Mouse (Mus musculus): ENCODE measurements at regions not wholly inside any gene's neighbourhood (a gene's known extent, or its start where the extent isn't known, plus 50 kb on each side); places are given as distances from the start of the nearest gene placed in this dataset.

GRCm38 (mm10) chr10:111770027-111770426 is 202.4 kb upstream of the Krr1 start:
- Histone ChIP-seq H3K4me3 (ENCODE audit: low read depth, low read length) (no peak overlapping the region), H3K4me1 (ENCODE audit: insufficient read depth, low read length) (no peaks in the 10 kb centered on the region), H3K27ac (ENCODE audit: low read depth, low read length) (no peak overlapping the region), H3K4me2 (ENCODE audit: low read depth, low read length, poor library complexity, severe bottlenecking) (no peak overlapping the region), H3K9ac (replicated peaks; ENCODE audit: low read length, poor library complexity, severe bottlenecking) (no peak overlapping the region), H3K36me3 (ENCODE audit: insufficient read depth, low read length) (no peaks in the 10 kb centered on the region), H3K27me3 (ENCODE audit: insufficient read depth, low read length) (no peaks in the 10 kb centered on the region), H3K9me3 (ENCODE audit: low read length) (no peaks in the 10 kb centered on the region)
- WGBS, result 88% methylated on average over 2 of the region's 2 CpGs
- DNase-seq (ENCODE audit: low spot score) (no peak), ATAC-seq (ENCODE audit: low FRiP score) (no peak)
- TF ChIP-seq CTCF (IDR thresholded peaks at IDR 0.05), result no peak

- WGBS, result 87% methylated on average over 4 of the region's 4 CpGs
- H3K36me3 ChIP-seq (ENCODE audit: insufficient read depth, low read length), result no peaks in the 10 kb centered on the region
- H3K27me3 ChIP-seq (ENCODE audit: insufficient read depth, low read length), result no peaks in the 10 kb centered on the region
- H3K4me1 ChIP-seq (ENCODE audit: insufficient read depth, low read length), result no peaks in the 10 kb centered on the region
- H3K4me2 ChIP-seq (ENCODE audit: low read depth, low read length, poor library complexity, severe bottlenecking), result no peak overlapping the region
- H3K9ac ChIP-seq (replicated peaks; ENCODE audit: low read length, poor library complexity, severe bottlenecking), result no peak overlapping the region
- H3K4me3 ChIP-seq (ENCODE audit: low read depth, low read length), result no peak overlapping the region
- no peak for ATAC-seq (ENCODE audit: low FRiP score)
- H3K9me3 ChIP-seq (ENCODE audit: low read length), result no peaks in the 10 kb centered on the region
- H3K27ac ChIP-seq (ENCODE audit: low read depth, low read length), result no peak overlapping the region
- no peak for TF ChIP-seq CTCF (IDR thresholded peaks at IDR 0.05)
- DNase-seq (ENCODE audit: low spot score), result no peak
Observed at GRCm38 (mm10) chr10:111771010-111771409, 201.5 kb upstream of the Krr1 start.

- Histone ChIP-seq H3K36me3 (ENCODE audit: insufficient read depth, low read length) (no peaks in the 10 kb centered on the region), H3K9me3 (ENCODE audit: low read length) (no peaks in the 10 kb centered on the region), H3K4me3 (ENCODE audit: low read depth, low read length) (no peak overlapping the region), H3K27me3 (ENCODE audit: insufficient read depth, low read length) (no peaks in the 10 kb centered on the region), H3K4me1 (ENCODE audit: insufficient read depth, low read length) (no peaks in the 10 kb centered on the region), H3K9ac (replicated peaks; ENCODE audit: low read length, poor library complexity, severe bottlenecking) (no peak overlapping the region), H3K27ac (ENCODE audit: low read depth, low read length) (no peak overlapping the region), H3K4me2 (ENCODE audit: low read depth, low read length, poor library complexity, severe bottlenecking) (no peak overlapping the region)
- no peak for TF ChIP-seq CTCF (IDR thresholded peaks at IDR 0.05)
- peak; percentile 62 for DNase-seq (ENCODE audit: low spot score)
- no peak for ATAC-seq (ENCODE audit: low FRiP score)
Observed at GRCm38 (mm10) chr10:111777559-111777958, 194.9 kb upstream of the Krr1 start.

GRCm38 (mm10) chr10:111778111-111778510 is 194.4 kb upstream of the Krr1 start:
- DNase-seq (ENCODE audit: low spot score) (no peak), ATAC-seq (ENCODE audit: low FRiP score) (no peak)
- no peaks in the 10 kb centered on the region for H3K27me3 ChIP-seq (ENCODE audit: insufficient read depth, low read length)
- no peaks in the 10 kb centered on the region for H3K9me3 ChIP-seq (ENCODE audit: low read length)
- no peak overlapping the region for H3K4me2 ChIP-seq (ENCODE audit: low read depth, low read length, poor library complexity, severe bottlenecking)
- whole genome bisulfite sequencing, result 90% methylated on average over 5 of the region's 5 CpGs
- H3K4me1 ChIP-seq (ENCODE audit: insufficient read depth, low read length), result no peaks in the 10 kb centered on the region
- H3K9ac ChIP-seq (replicated peaks; ENCODE audit: low read length, poor library complexity, severe bottlenecking), result no peak overlapping the region
- no peak overlapping the region for H3K27ac ChIP-seq (ENCODE audit: low read depth, low read length)
- no peak overlapping the region for H3K4me3 ChIP-seq (ENCODE audit: low read depth, low read length)
- TF ChIP-seq CTCF (IDR thresholded peaks at IDR 0.05), result no peak
- H3K36me3 ChIP-seq (ENCODE audit: insufficient read depth, low read length), result no peaks in the 10 kb centered on the region

- no peaks in the 10 kb centered on the region for H3K36me3 ChIP-seq (ENCODE audit: insufficient read depth, low read length)
- no peaks in the 10 kb centered on the region for H3K27me3 ChIP-seq (ENCODE audit: insufficient read depth, low read length)
- no peak overlapping the region for H3K9ac ChIP-seq (replicated peaks; ENCODE audit: low read length, poor library complexity, severe bottlenecking)
- ATAC-seq (ENCODE audit: low FRiP score), result no peak
- peaks cover 2% of the 10 kb centered on the region; the same call in 1 of the 2 replicates for H3K4me1 ChIP-seq (ENCODE audit: insufficient read depth, low read length)
- 93% methylated on average over 7 of the region's 7 CpGs for WGBS
- no peak for TF ChIP-seq CTCF (IDR thresholded peaks at IDR 0.05)
- H3K4me2 ChIP-seq (ENCODE audit: low read depth, low read length, poor library complexity, severe bottlenecking), result no peak overlapping the region
- no peaks in the 10 kb centered on the region for H3K9me3 ChIP-seq (ENCODE audit: low read length)
- no peak for DNase-seq (ENCODE audit: low spot score)
- no peak overlapping the region for H3K27ac ChIP-seq (ENCODE audit: low read depth, low read length)
- no peak overlapping the region for H3K4me3 ChIP-seq (ENCODE audit: low read depth, low read length)
Observed at GRCm38 (mm10) chr10:111779956-111780355, 192.5 kb upstream of the Krr1 start.

GRCm38 (mm10) chr10:111782195-111782810 is 190.2 kb upstream of the Krr1 start:
- H3K4me3 ChIP-seq (ENCODE audit: low read depth, low read length), result no peak overlapping the region
- WGBS, result 87% methylated on average over 22 of the region's 22 CpGs

More at GRCm38 (mm10) chr10:111782195-111782810, 190.2 kb upstream of the Krr1 start:
- Histone ChIP-seq H3K27ac (ENCODE audit: low read depth, low read length) (no peak overlapping the region), H3K9ac (replicated peaks; ENCODE audit: low read length, poor library complexity, severe bottlenecking) (no peak overlapping the region), H3K4me2 (ENCODE audit: low read depth, low read length, poor library complexity, severe bottlenecking) (no peak overlapping the region), H3K27me3 (ENCODE audit: insufficient read depth, low read length) (no peaks in the 10 kb centered on the region), H3K4me1 (ENCODE audit: insufficient read depth, low read length) (peaks cover 4% of the 10 kb centered on the region), H3K9me3 (ENCODE audit: low read length) (no peaks in the 10 kb centered on the region), H3K36me3 (ENCODE audit: insufficient read depth, low read length) (no peaks in the 10 kb centered on the region)
- no peak for TF ChIP-seq CTCF (IDR thresholded peaks at IDR 0.05)
- ATAC-seq (ENCODE audit: low FRiP score), result no peak
- DNase-seq (ENCODE audit: low spot score), result no peak
